Mouse (Mus musculus): ENCODE measurements at regions not wholly inside any gene's neighbourhood (a gene's known extent, or its start where the extent isn't known, plus 50 kb on each side); places are given as distances from the start of the nearest gene placed in this dataset.

GRCm38 (mm10) chr1:3012530-3012929, 1795.2 kb upstream of the Gm37988 start:
- DNase-seq (ENCODE audit: low spot score) = no peak

GRCm38 (mm10) chr1:3062759-3063158, 1744.9 kb upstream of the Gm37988 start:
- no peak for DNase-seq (ENCODE audit: low spot score)

GRCm38 (mm10) chr1:3094375-3094774, 1713.3 kb upstream of the Gm37988 start:
- DNase-seq (ENCODE audit: low spot score) = no peak

GRCm38 (mm10) chr1:3094910-3095309, 1712.8 kb upstream of the Gm37988 start:
- DNase-seq (ENCODE audit: low spot score) = no peak

- DNase-seq (ENCODE audit: low spot score) = no peak
Observed at GRCm38 (mm10) chr1:3113564-3113963, 1694.1 kb upstream of the Gm37988 start.

- DNase-seq (ENCODE audit: low spot score) = peak; percentile 22
Observed at GRCm38 (mm10) chr1:3119498-3120391, 1687.9 kb upstream of the Gm37988 start.

- DNase-seq (ENCODE audit: low spot score) = no peak
Observed at GRCm38 (mm10) chr1:3120392-3120690, 1687.4 kb upstream of the Gm37988 start.

GRCm38 (mm10) chr1:3121288-3121687, 1686.4 kb upstream of the Gm37988 start:
- DNase-seq (ENCODE audit: low spot score) = peak; percentile 16

GRCm38 (mm10) chr1:3121745-3122144, 1685.9 kb upstream of the Gm37988 start:
- DNase-seq (ENCODE audit: low spot score) = no peak

All from gastrocnemius, adult 18-20 months (tissue).